Mouse (Mus musculus) CH12.LX (cell line): ENCODE data around the gene Lrrc63. TPM values are rescaled to one million over a fixed set of nuclear protein-coding genes. Genes with fewer than 3 reads are reported as not detected.

Experiments
- DNase-seq: peaks from one replicate; pipeline ENCODE4 v3.0.0-alpha.2; 2013; ENCODE audit errors: extremely low read depth
- H3K27ac ChIP-seq: 2 replicates; pipeline ENCODE4 v1.5.1; 2012; ENCODE audit warnings: low read depth, mild to moderate bottlenecking, control low read depth, moderate library complexity; ENCODE audit not compliant: insufficient read depth
- H3K27me3 ChIP-seq: replicated peaks from 2 replicates; pipeline ENCODE3; 2012; ENCODE audit warnings: inconsistent platforms
- H3K36me3 ChIP-seq, 2 experiments: replicated peaks in 1 of 2; 2 replicates each; pipeline versions ENCODE3 to v1.6.1; 2012; ENCODE audit warnings: inconsistent platforms in 1 of 2, low read length in 1 of 2, mild to moderate bottlenecking in 1 of 2, mixed read lengths in 1 of 2, moderate library complexity in 1 of 2; ENCODE audit not compliant: control insufficient read depth in 1 of 2, insufficient read depth in 1 of 2
- H3K4me1 ChIP-seq, 2 experiments: 2 replicates each; pipeline ENCODE4 v1.6.1; 2012; ENCODE audit warnings: inconsistent platforms in 1 of 2, moderate library complexity in 1 of 2; ENCODE audit not compliant: insufficient read depth in 2 of 2, control insufficient read depth in 1 of 2
- H3K4me2 ChIP-seq: 2 replicates; pipeline ENCODE4 v1.6.1; 2012; ENCODE audit warnings: low read depth, mild to moderate bottlenecking, control low read depth; ENCODE audit not compliant: poor library complexity, insufficient read depth, severe bottlenecking
- H3K4me3 ChIP-seq, 3 experiments: fragments of 150-350 bp in 1 of 3; sonication (generic) in 1 of 3; replicated peaks in 1 of 3; 2 replicates each; pipeline versions ENCODE3 to v1.5.1; 2011 to 2012; ENCODE audit warnings: low read depth in 2 of 3, low read length in 2 of 3, mild to moderate bottlenecking in 2 of 3, moderate library complexity in 2 of 3, control low read depth in 1 of 3, improper control_type of control experiment in 1 of 3, inconsistent platforms in 1 of 3, mixed read lengths in 1 of 3; ENCODE audit not compliant: poor library complexity in 1 of 3
- H3K79me2 ChIP-seq: replicated peaks from 2 replicates; pipeline ENCODE4 v1.6.1; 2012; ENCODE audit warnings: mild to moderate bottlenecking, moderate library complexity; ENCODE audit not compliant: control insufficient read depth, poor library complexity, insufficient read depth, severe bottlenecking; ENCODE audit errors: extremely low read depth
- H3K9ac ChIP-seq: 2 replicates; pipeline ENCODE4 v1.6.1; 2012; ENCODE audit warnings: low read depth, mild to moderate bottlenecking, control low read depth, moderate library complexity; ENCODE audit not compliant: insufficient read depth
- H3K9me3 ChIP-seq: replicated peaks from 2 replicates; pipeline ENCODE3; 2012; ENCODE audit warnings: low read length, inconsistent platforms, mixed read lengths
- BHLHE40 ChIP-seq: IDR thresholded peaks from 2 replicates; pipeline ENCODE4 v1.6.1; 2011; ENCODE audit warnings: mild to moderate bottlenecking, low read depth, low read length, improper control_type of control experiment
- CHD2 ChIP-seq: IDR thresholded peaks from 2 replicates; pipeline ENCODE4 v1.6.1; 2011; ENCODE audit warnings: low read length, improper control_type of control experiment
- CTCF ChIP-seq, 2 experiments: IDR thresholded peaks in 1 of 2; conservative IDR thresholded peaks in 1 of 2; 2 replicates each; pipeline ENCODE4 v1.5.1; 2011 to 2012; ENCODE audit warnings: low read depth in 2 of 2, low read length in 2 of 2, improper control_type of control experiment in 1 of 2, inconsistent platforms in 1 of 2, mild to moderate bottlenecking in 1 of 2, moderate library complexity in 1 of 2
- ELF1 ChIP-seq: IDR thresholded peaks from 2 replicates; pipeline ENCODE4 v1.6.1; 2014; ENCODE audit warnings: low read depth, mild to moderate bottlenecking, inconsistent platforms, low read length, improper control_type of control experiment
- EP300 ChIP-seq: IDR thresholded peaks from 2 replicates; pipeline ENCODE4 v1.6.1; 2011; ENCODE audit warnings: low read length, improper control_type of control experiment
- ETS1 ChIP-seq: conservative IDR thresholded peaks from 2 replicates; pipeline ENCODE4 v1.6.1; 2012; ENCODE audit warnings: low read depth, mild to moderate bottlenecking, inconsistent platforms, low read length, improper control_type of control experiment, moderate library complexity
- IRF4 ChIP-seq: IDR thresholded peaks from 2 replicates; pipeline ENCODE4 v1.6.1; 2014; ENCODE audit warnings: low read depth, mild to moderate bottlenecking, inconsistent platforms, low read length, improper control_type of control experiment
- JUND ChIP-seq: conservative IDR thresholded peaks from 2 replicates; pipeline ENCODE4 v1.6.1; 2011; ENCODE audit warnings: low read depth, low read length, improper control_type of control experiment
- MAX ChIP-seq: IDR thresholded peaks from 2 replicates; pipeline ENCODE4 v1.6.1; 2011; ENCODE audit warnings: low read length, improper control_type of control experiment
- MEF2A ChIP-seq: IDR thresholded peaks from 2 replicates; pipeline ENCODE4 v1.6.1; 2014; ENCODE audit warnings: low read depth, mild to moderate bottlenecking, inconsistent platforms, low read length, improper control_type of control experiment, borderline replicate concordance
- MYC ChIP-seq: IDR thresholded peaks from 2 replicates; pipeline ENCODE4 v1.6.1; 2011; ENCODE audit warnings: low read depth, mild to moderate bottlenecking, improper control_type of control experiment, low read length
- POLR2AphosphoS2 ChIP-seq: IDR thresholded peaks from 2 replicates; pipeline ENCODE4 v1.6.1; 2011; ENCODE audit warnings: low read depth, low read length, improper control_type of control experiment
- RAD21 ChIP-seq: IDR thresholded peaks from 2 replicates; pipeline ENCODE4 v1.6.1; 2011; ENCODE audit warnings: low read depth, mild to moderate bottlenecking, low read length, improper control_type of control experiment, moderate library complexity
- RCOR1 ChIP-seq: conservative IDR thresholded peaks from 2 replicates; pipeline ENCODE4 v1.6.1; 2012; ENCODE audit warnings: low read depth, mild to moderate bottlenecking, inconsistent platforms, low read length, improper control_type of control experiment
- SMC3 ChIP-seq: IDR thresholded peaks from 2 replicates; pipeline ENCODE4 v1.6.1; 2011; ENCODE audit warnings: low read depth, low read length, improper control_type of control experiment
- TBP ChIP-seq: conservative IDR thresholded peaks from 2 replicates; pipeline ENCODE4 v1.6.1; 2011; ENCODE audit warnings: low read depth, low read length, improper control_type of control experiment
- USF1 ChIP-seq: IDR thresholded peaks from 2 replicates; pipeline ENCODE4 v1.6.1; 2014; ENCODE audit warnings: low read depth, mild to moderate bottlenecking, inconsistent platforms, low read length, improper control_type of control experiment
- USF2 ChIP-seq: conservative IDR thresholded peaks from 2 replicates; pipeline ENCODE4 v1.6.1; 2011; ENCODE audit warnings: low read depth, low read length, improper control_type of control experiment
- dilution Hi-C: fragments of 300-500 bp; cut with MboI; formaldehyde crosslinking; loops from 2 replicates; pipeline ENCODE4 v1.14.3; 2020; ENCODE audit warnings: low sequenced_read_pairs; ENCODE audit not compliant: extremely low pct_unique_long_range_greater_than_20kb, extremely low pct_ligation_motif_present
- in situ Hi-C: fragments of 300-500 bp; cut with MboI; formaldehyde crosslinking; loops from 3 replicates; pipeline ENCODE4 v1.14.3; 2019; ENCODE audit warnings: low sequenced_read_pairs, low pct_ligation_motif_present, low pct_unique_long_range_greater_than_20kb, mixed read lengths
- polyA plus RNA-seq: library from polyadenylated mRNA; unstranded; fragments of >175 nt; gene quantifications from 2 replicates; pipeline ENCODE4 v1.2.1, GENCODE M21; 2012; ENCODE audit warnings: low read depth; ENCODE audit not compliant: insufficient read length
- total RNA-seq, 2 experiments: library from RNA; depleted of rRNA; stranded (reverse); fragments of 300-350 nt in 1 of 2; fragments of >200 nt in 1 of 2; gene quantifications; 2 replicates each; pipeline ENCODE4 v1.2.3; 2012 to 2014

Lrrc63 gene
- total and polyA plus RNA-seq, 3 experiments: not detected

DNA sequence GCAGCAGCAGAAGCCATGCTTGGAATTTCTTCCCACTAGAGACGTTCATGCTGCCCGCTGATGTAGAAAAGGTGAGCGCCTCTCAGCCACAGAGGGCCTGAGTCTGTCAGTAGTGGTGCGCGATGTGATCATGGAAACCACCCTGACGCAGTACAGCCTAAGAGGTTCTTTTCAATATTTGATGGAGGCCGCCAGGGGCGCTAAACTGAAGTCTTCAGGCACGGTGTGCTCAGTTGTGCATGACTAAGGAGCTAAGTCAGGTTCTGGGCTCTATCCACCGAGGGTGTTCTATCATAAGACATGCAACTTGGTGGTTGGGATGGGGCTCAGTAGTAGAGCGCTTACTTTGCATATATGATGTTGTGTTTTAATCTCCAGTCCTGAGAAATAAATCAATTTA, 95.2 kb downstream of the Lrrc63 start:
- in situ Hi-C loops: no loop called here
- TF ChIP-seq EP300: 0 out of 2 replicates have a peak, but pooled peaks have one; percentile 9
- TF ChIP-seq POLR2AphosphoS2: no peak
- TF ChIP-seq ETS1: peak; percentile 34
- TF ChIP-seq MEF2A: 0 out of 2 replicates have a peak, but pooled peaks have one; percentile 35
- peak; percentile 73 for TF ChIP-seq MYC
- TF ChIP-seq BHLHE40: peak; percentile 45; the same call in 1 of the 2 replicates
- TF ChIP-seq MAX: peak; percentile 46; the same call in 1 of the 2 replicates
- peak; percentile 37 for TF ChIP-seq RAD21
- TF ChIP-seq CHD2: no peak
- TF ChIP-seq TBP: no peak
- no peak for TF ChIP-seq USF1
- no peak for TF ChIP-seq RCOR1
- TF ChIP-seq USF2: no peak
- TF ChIP-seq IRF4: peak; percentile 34; the same call in 1 of the 2 replicates
- peak; percentile 47 to 71 for TF ChIP-seq CTCF (conservative IDR thresholded peaks at IDR 0.05 in 1 of 2, IDR thresholded peaks at IDR 0.05 in 1 of 2; ENCODE audit: low read depth in 2 of 2, low read length in 2 of 2)
- peak; percentile 45 for TF ChIP-seq SMC3
- 0 out of 2 replicates have a peak, but pooled peaks have one; percentile 37 for TF ChIP-seq JUND
- 0 out of 2 replicates have a peak, but pooled peaks have one; percentile 18 for TF ChIP-seq ELF1
- Histone ChIP-seq H3K27me3 (no peaks in the 10 kb centered on the region), H3K4me1 (peaks cover 28 to 65% of the 10 kb centered on the region in 2 experiments), H3K9me3 (no peaks in the 10 kb centered on the region), H3K4me3 (no peak overlapping the region), H3K4me2 (no peak overlapping the region), H3K9ac (no peak overlapping the region), H3K36me3 (peaks cover 43 to 76% of the 10 kb centered on the region in 2 experiments), H3K27ac (peak overlapping the region; percentile 87), H3K79me2 (peaks cover 7% of the 10 kb centered on the region)
- DNase-seq: peak; percentile 97
- dilution Hi-C loops: no loop called here

Other genes with a start within 250 kb of the Lrrc63 start
- gene Lrch1, start 183.0 kb downstream of the Lrrc63 start, total RNA-seq (2012; rRNA removed): 10.3 TPM in 2 replicates
- 12.8 and 14.1 TPM in 2 replicates for gene Lrch1, start 183.0 kb downstream of the Lrrc63 start, total RNA-seq (2014; rRNA removed)
- 21.6 and 23.3 TPM in 2 replicates for gene Lrch1, start 183.0 kb downstream of the Lrrc63 start, polyA plus RNA-seq
- 23.5 and 24.9 TPM in 2 replicates for gene Rubcnl, start 114.9 kb downstream of the Lrrc63 start, total RNA-seq (2012; rRNA removed)
- 24.6 and 24.7 TPM in 2 replicates for gene Rubcnl, start 114.9 kb downstream of the Lrrc63 start, total RNA-seq (2014; rRNA removed)
- 21.8 and 27.2 TPM in 2 replicates for gene Rubcnl, start 114.9 kb downstream of the Lrrc63 start, polyA plus RNA-seq
- 258 and 289 TPM in 2 replicates for gene Lcp1, start 220 bp upstream of the Lrrc63 start, total RNA-seq (2012; rRNA removed)
- gene Lcp1, start 220 bp upstream of the Lrrc63 start, total RNA-seq (2014; rRNA removed): 373 and 384 TPM in 2 replicates
- 777 and 805 TPM in 2 replicates for gene Lcp1, start 220 bp upstream of the Lrrc63 start, polyA plus RNA-seq
- gene Cpb2, start 111.4 kb upstream of the Lrrc63 start, total RNA-seq (2012; rRNA removed): not detected in 2 replicates
- gene Cpb2, start 111.4 kb upstream of the Lrrc63 start, total RNA-seq (2014; rRNA removed): not detected in 2 replicates
- gene Cpb2, start 111.4 kb upstream of the Lrrc63 start, polyA plus RNA-seq: not detected in 2 replicates
- 18.8 and 19.3 TPM in 2 replicates for gene Zc3h13, start 153.5 kb upstream of the Lrrc63 start, total RNA-seq (2012; rRNA removed)
- 15.7 and 17.7 TPM in 2 replicates for gene Zc3h13, start 153.5 kb upstream of the Lrrc63 start, total RNA-seq (2014; rRNA removed)
- gene Zc3h13, start 153.5 kb upstream of the Lrrc63 start, polyA plus RNA-seq: 38.5 and 39.8 TPM in 2 replicates